Comparison of ENCODE assay signal across 9 mouse cellular contexts in the genomic region with DNA sequence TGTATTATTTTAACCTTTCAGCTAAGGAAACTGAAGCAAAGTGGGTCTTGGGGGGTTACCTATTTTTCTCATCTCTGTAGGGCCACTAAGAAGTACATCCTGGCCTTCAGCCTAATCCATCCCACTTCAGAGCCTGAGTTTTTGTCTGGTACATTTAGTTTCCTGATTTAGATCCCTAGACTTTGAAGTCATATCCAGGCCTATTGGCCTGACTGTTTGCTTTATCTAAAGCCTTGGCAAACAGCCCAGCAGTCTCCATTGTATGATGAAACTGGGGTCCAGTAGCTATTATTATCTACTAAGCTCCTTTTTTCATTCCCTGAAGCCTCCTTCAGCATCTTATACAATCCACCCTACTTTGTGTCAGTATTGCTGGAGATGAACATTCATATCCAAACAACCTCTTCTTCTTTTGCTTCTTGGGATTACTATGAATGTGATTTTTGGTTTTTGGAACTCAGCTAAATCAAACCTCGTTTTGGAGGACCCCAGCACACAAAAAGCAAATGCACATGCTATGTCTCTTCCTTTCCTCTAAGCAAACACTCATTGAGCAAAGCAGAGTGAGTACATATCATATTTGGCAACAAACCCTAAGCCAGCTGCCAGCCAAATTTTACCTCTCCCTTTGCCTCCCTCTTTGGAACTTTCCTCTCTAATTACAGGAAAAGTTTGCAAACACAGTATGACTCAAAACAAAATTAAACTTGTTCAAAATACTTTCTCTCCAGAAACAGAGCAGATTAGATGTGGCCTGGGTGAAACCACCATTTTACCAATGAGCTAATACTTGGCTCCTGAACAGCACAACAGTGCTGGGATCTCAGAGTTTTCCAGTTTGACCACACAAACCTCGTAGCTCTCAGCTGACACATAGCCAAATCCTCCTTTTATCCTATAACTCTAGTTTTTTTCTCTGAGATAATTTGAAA.
DNase-seq lines count a peak whose midpoint lies in the region; ATAC-seq lines count a peak whose summit lies in the region.
"Had no signal": no experiment of that assay in that cellular context is flagged by ENCODE, and none has a peak within 500 bp of the region (broad histone marks: within the 10 kb centered on the region; RNA-seq: fewer than 3 reads in every experiment).

No protein-coding gene starts in this region.

- H3K27ac ChIP-seq in forebrain, embryonic 14.5 days (ENCODE audit: low read depth, low read length): no peak overlapping the region
- H3K27ac ChIP-seq in forebrain, embryonic 12.5 days: no peak overlapping the region
- H3K27ac ChIP-seq in midbrain, embryonic 11.5 days (ENCODE audit: low read depth, low read length): no peak overlapping the region
- no peak overlapping the region for H3K27ac ChIP-seq in midbrain, embryonic 10.5 days (replicated peaks)
- H3K27ac ChIP-seq in stomach, embryonic 15.5 days: peak overlapping the region; percentile 81
- no peak overlapping the region for H3K27ac ChIP-seq in neural tube, embryonic 15.5 days (replicated peaks)

- H3K4me1 ChIP-seq in forebrain, embryonic 14.5 days (ENCODE audit: control insufficient read depth, insufficient read depth, low read length): no peaks in the 10 kb centered on the region
- no peaks in the 10 kb centered on the region; the same call in 1 of the 2 replicates for H3K4me1 ChIP-seq in forebrain, embryonic 12.5 days
- H3K4me1 ChIP-seq in midbrain, embryonic 11.5 days (ENCODE audit: control insufficient read depth, insufficient read depth, low read length): no peaks in the 10 kb centered on the region
- no peaks in the 10 kb centered on the region for H3K4me1 ChIP-seq in midbrain, embryonic 10.5 days
- H3K4me1 ChIP-seq in stomach, embryonic 15.5 days: peaks cover 3% of the 10 kb centered on the region; the same call in 1 of the 2 replicates
- H3K4me1 ChIP-seq in neural tube, embryonic 15.5 days: no peaks in the 10 kb centered on the region

- DNase-seq in forebrain, embryonic 14.5 days (ENCODE audit: low spot score): peak; percentile 82
- no peak for DNase-seq in midbrain, embryonic 11.5 days (ENCODE audit: low spot score, missing footprints)
- no peak for DNase-seq in midbrain, embryonic 10.5 days (ENCODE audit: low spot score)
- peak; percentile 54 to 62 for DNase-seq in heart, postnatal 14 days
- DNase-seq in gastrocnemius, postnatal 14 days: no peak

- no peak overlapping the region for H3K4me2 ChIP-seq in forebrain, embryonic 14.5 days (ENCODE audit: low read length)
- no peak overlapping the region for H3K4me2 ChIP-seq in forebrain, embryonic 12.5 days
- no peak overlapping the region for H3K4me2 ChIP-seq in midbrain, embryonic 11.5 days
- H3K4me2 ChIP-seq in stomach, embryonic 15.5 days: no peak overlapping the region
- H3K4me2 ChIP-seq in neural tube, embryonic 15.5 days: no peak overlapping the region

- no peak overlapping the region for H3K9ac ChIP-seq in forebrain, embryonic 14.5 days (ENCODE audit: low read length)
- no peak overlapping the region for H3K9ac ChIP-seq in forebrain, embryonic 12.5 days
- no peak overlapping the region for H3K9ac ChIP-seq in midbrain, embryonic 11.5 days (ENCODE audit: low read length)
- no peak overlapping the region for H3K9ac ChIP-seq in stomach, embryonic 15.5 days
- no peak overlapping the region for H3K9ac ChIP-seq in neural tube, embryonic 15.5 days (replicated peaks)

- peak; percentile 68; the same call in 1 of the 2 replicates for ATAC-seq in forebrain, embryonic 14.5 days
- no peak; the same call in 1 of the 2 replicates for ATAC-seq in forebrain, embryonic 12.5 days (ENCODE audit: low FRiP score)
- ATAC-seq in midbrain, embryonic 11.5 days (ENCODE audit: low FRiP score): peak; percentile 24; the same call in 1 of the 2 replicates
- ATAC-seq in stomach, embryonic 15.5 days (ENCODE audit: insufficient read depth, low FRiP score, low read depth): peak; percentile 43; the same call in 1 of the 2 replicates
- no peak for ATAC-seq in neural tube, embryonic 15.5 days (ENCODE audit: low FRiP score)

- WGBS in forebrain, embryonic 14.5 days: 37% methylated on average over 2 of the region's 2 CpGs
- 59% methylated on average over 2 of the region's 2 CpGs for WGBS in forebrain, embryonic 12.5 days
- WGBS in midbrain, embryonic 11.5 days: 64% methylated on average over 2 of the region's 2 CpGs
- WGBS in midbrain, embryonic 10.5 days: 75% methylated on average over 2 of the region's 2 CpGs
- 29% methylated on average over 2 of the region's 2 CpGs for WGBS in stomach, embryonic 15.5 days
- 65% methylated on average over 2 of the region's 2 CpGs for WGBS in neural tube, embryonic 15.5 days

- H3K4me3 ChIP-seq in forebrain, embryonic 14.5 days (ENCODE audit: low read depth, low read length): no peak overlapping the region
- no peak overlapping the region for H3K4me3 ChIP-seq in forebrain, embryonic 12.5 days (replicated peaks)
- H3K4me3 ChIP-seq in midbrain, embryonic 11.5 days (ENCODE audit: low read depth, low read length): no peak overlapping the region
- H3K4me3 ChIP-seq in midbrain, embryonic 10.5 days: no peak overlapping the region
- no peak overlapping the region for H3K4me3 ChIP-seq in stomach, embryonic 15.5 days (replicated peaks)
- no peak overlapping the region for H3K4me3 ChIP-seq in neural tube, embryonic 15.5 days (replicated peaks)
- H3K4me3 ChIP-seq: erythroblast, embryonic 14.5 days had no signal

- no peaks in the 10 kb centered on the region for H3K9me3 ChIP-seq in forebrain, embryonic 14.5 days (replicated peaks; ENCODE audit: control insufficient read depth, low read length)
- no peaks in the 10 kb centered on the region for H3K9me3 ChIP-seq in forebrain, embryonic 12.5 days
- H3K9me3 ChIP-seq in midbrain, embryonic 11.5 days (ENCODE audit: control insufficient read depth, low read length): no peaks in the 10 kb centered on the region
- H3K9me3 ChIP-seq in midbrain, embryonic 10.5 days (replicated peaks): no peaks in the 10 kb centered on the region
- H3K9me3 ChIP-seq in stomach, embryonic 15.5 days: no peaks in the 10 kb centered on the region
- no peaks in the 10 kb centered on the region for H3K9me3 ChIP-seq in neural tube, embryonic 15.5 days (replicated peaks)

- intact Hi-C loops in heart, postnatal 14 days (cut with DNase I): no loop called here
- intact Hi-C loops in gastrocnemius, postnatal 14 days (cut with DNase I; ENCODE audit: low total_unique reads): no loop called here

- H3K36me3 ChIP-seq in forebrain, embryonic 14.5 days (ENCODE audit: control insufficient read depth, insufficient read depth, low read length): no peaks in the 10 kb centered on the region
- no peaks in the 10 kb centered on the region for H3K36me3 ChIP-seq in forebrain, embryonic 12.5 days (replicated peaks)
- no peaks in the 10 kb centered on the region for H3K36me3 ChIP-seq in midbrain, embryonic 11.5 days (ENCODE audit: control insufficient read depth, insufficient read depth, low read length)
- H3K36me3 ChIP-seq in midbrain, embryonic 10.5 days: no peaks in the 10 kb centered on the region
- no peaks in the 10 kb centered on the region for H3K36me3 ChIP-seq in stomach, embryonic 15.5 days
- H3K36me3 ChIP-seq in neural tube, embryonic 15.5 days: no peaks in the 10 kb centered on the region

- no peaks in the 10 kb centered on the region for H3K27me3 ChIP-seq in forebrain, embryonic 14.5 days (replicated peaks; ENCODE audit: control insufficient read depth, insufficient read depth, low read length)
- no peaks in the 10 kb centered on the region for H3K27me3 ChIP-seq in forebrain, embryonic 12.5 days
- H3K27me3 ChIP-seq in midbrain, embryonic 11.5 days (ENCODE audit: control insufficient read depth, insufficient read depth, low read length): no peaks in the 10 kb centered on the region
- H3K27me3 ChIP-seq in midbrain, embryonic 10.5 days (ENCODE audit: low read depth, poor library complexity, severe bottlenecking): no peaks in the 10 kb centered on the region
- H3K27me3 ChIP-seq in stomach, embryonic 15.5 days (replicated peaks): no peaks in the 10 kb centered on the region
- no peaks in the 10 kb centered on the region for H3K27me3 ChIP-seq in neural tube, embryonic 15.5 days (replicated peaks)

Comparison
In these comparisons a context has a peak if more than half of its experiments do, and no peak if none do; other contexts are left out.
1. ATAC-seq: peak in forebrain, embryonic 14.5 days (single experiment), midbrain, embryonic 11.5 days (single experiment) and stomach, embryonic 15.5 days (single experiment); none in forebrain, embryonic 12.5 days (single experiment) and neural tube, embryonic 15.5 days (single experiment).
2. DNase-seq: peak in forebrain, embryonic 14.5 days (single experiment) and heart, postnatal 14 days (2 of 2); none in midbrain, embryonic 11.5 days (single experiment), midbrain, embryonic 10.5 days (single experiment) and gastrocnemius, postnatal 14 days (single experiment).